Mouse (Mus musculus) ES-E14 (cell line): ENCODE measurements at regions not wholly inside any gene's neighbourhood (a gene's known extent, or its start where the extent isn't known, plus 50 kb on each side); places are given as distances from the start of the nearest gene placed in this dataset.

Experiments used
- DNase-seq: peaks from one replicate; pipeline ENCODE4 v3.0.0-alpha.2; 2013; ENCODE audit warnings: low read depth, low spot score
- H3K27ac ChIP-seq: 2 replicates; pipeline ENCODE4 v1.5.1; 2012; ENCODE audit warnings: low read depth, mild to moderate bottlenecking, low read length, moderate library complexity, mixed read lengths; ENCODE audit not compliant: poor library complexity, insufficient read depth, severe bottlenecking
- H3K36me3 ChIP-seq: 2 replicates; pipeline ENCODE4 v1.6.1; 2012; ENCODE audit warnings: mild to moderate bottlenecking, low read length, moderate library complexity, mixed read lengths; ENCODE audit not compliant: control insufficient read depth, poor library complexity, insufficient read depth, severe bottlenecking
- H3K4me1 ChIP-seq, 2 experiments: fragments of 150-350 bp in 1 of 2; sonication (generic) in 1 of 2; 2 replicates each; pipeline ENCODE4 v1.6.1; 2012; ENCODE audit warnings: low read length in 2 of 2, mild to moderate bottlenecking in 1 of 2, mixed read lengths in 1 of 2; ENCODE audit not compliant: control insufficient read depth in 2 of 2, insufficient read depth in 2 of 2, poor library complexity in 1 of 2
- H3K4me3 ChIP-seq, 2 experiments: fragments of 150-350 bp in 1 of 2; sonication (generic) in 1 of 2; 2 replicates each; pipeline ENCODE4 v1.5.1; 2012; ENCODE audit warnings: low read length in 2 of 2, low read depth in 1 of 2, mild to moderate bottlenecking in 1 of 2, mixed read lengths in 1 of 2; ENCODE audit not compliant: insufficient read depth in 1 of 2, poor library complexity in 1 of 2, severe bottlenecking in 1 of 2
- H3K9ac ChIP-seq: 2 replicates; pipeline ENCODE4 v1.6.1; 2012; ENCODE audit warnings: low read depth, mild to moderate bottlenecking, low read length, mixed read lengths; ENCODE audit not compliant: poor library complexity, insufficient read depth, severe bottlenecking
- H3K9me3 ChIP-seq: fragments of 150-350 bp; sonication (generic); 2 replicates; pipeline ENCODE4 v1.6.1; 2012; ENCODE audit warnings: low read depth, mild to moderate bottlenecking, low read length; ENCODE audit not compliant: control insufficient read depth, insufficient read depth
- CHD2 ChIP-seq: IDR thresholded peaks from 2 replicates; pipeline ENCODE4 v1.6.1; 2014; ENCODE audit warnings: mild to moderate bottlenecking, low read depth, low read length, inconsistent platforms
- HCFC1 ChIP-seq: IDR thresholded peaks from 2 replicates; pipeline ENCODE4 v1.6.1; 2012; ENCODE audit warnings: low read length, inconsistent platforms, borderline replicate concordance; ENCODE audit not compliant: insufficient read depth
- MAFK ChIP-seq: IDR thresholded peaks from 2 replicates; pipeline ENCODE4 v1.6.1; 2014; ENCODE audit warnings: mild to moderate bottlenecking, low read depth, low read length, inconsistent platforms; ENCODE audit not compliant: insufficient read depth
- ZC3H11A ChIP-seq: IDR thresholded peaks from 2 replicates; pipeline ENCODE4 v1.6.1; 2012; ENCODE audit warnings: low read depth, mild to moderate bottlenecking, inconsistent platforms, low read length, borderline replicate concordance
- ZNF384 ChIP-seq: IDR thresholded peaks from 2 replicates; pipeline ENCODE4 v1.6.1; 2012; ENCODE audit warnings: low read depth, low read length, inconsistent platforms
- in situ Hi-C, 2 experiments: fragments of 600-800 bp; cut with MboI; formaldehyde crosslinking; loops; one replicate each; pipeline ENCODE4 v1.15.1; 2025; ENCODE audit warnings: low sequenced_read_pairs in 2 of 2, inconsistent platforms in 1 of 2; ENCODE audit not compliant: unreplicated experiment in 2 of 2

DNA sequence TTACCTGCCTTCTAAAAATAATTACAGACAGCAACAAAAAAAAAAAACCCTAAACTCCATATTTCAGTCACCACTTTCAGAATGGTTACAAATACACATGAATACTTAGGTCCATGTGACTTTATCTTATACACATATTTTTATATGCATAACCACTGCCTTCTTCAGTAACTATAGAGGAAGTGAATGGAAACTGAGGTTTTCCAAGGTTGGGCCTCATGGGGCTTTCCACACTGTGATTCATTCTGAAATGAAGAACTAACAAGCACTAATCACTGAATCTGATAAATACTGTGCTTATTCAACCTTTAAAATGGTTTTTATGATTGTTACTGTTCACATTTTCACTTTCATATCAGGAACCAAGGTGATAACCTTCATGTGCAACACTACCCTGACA is 114.4 kb upstream of the Ccser1 start:
- DNase-seq: no peak
- TF ChIP-seq CHD2 (no peak), MAFK (no peak), HCFC1 (no peak), ZC3H11A (no peak), ZNF384 (no peak)
- H3K9me3 ChIP-seq: no peaks in the 10 kb centered on the region
- H3K27ac ChIP-seq: no peak overlapping the region
- in situ Hi-C loops: loop anchor here in 1 of 2 experiments (10.0 kb wide), 1 partner anchor 239 kb away; no protein-coding TSS in a partner anchor
- no peaks in the 10 kb centered on the region for H3K36me3 ChIP-seq
- H3K9ac ChIP-seq: no peak overlapping the region
- H3K4me3 ChIP-seq: no peak overlapping the region
- no peaks in the 10 kb centered on the region for H3K4me1 ChIP-seq

DNA sequence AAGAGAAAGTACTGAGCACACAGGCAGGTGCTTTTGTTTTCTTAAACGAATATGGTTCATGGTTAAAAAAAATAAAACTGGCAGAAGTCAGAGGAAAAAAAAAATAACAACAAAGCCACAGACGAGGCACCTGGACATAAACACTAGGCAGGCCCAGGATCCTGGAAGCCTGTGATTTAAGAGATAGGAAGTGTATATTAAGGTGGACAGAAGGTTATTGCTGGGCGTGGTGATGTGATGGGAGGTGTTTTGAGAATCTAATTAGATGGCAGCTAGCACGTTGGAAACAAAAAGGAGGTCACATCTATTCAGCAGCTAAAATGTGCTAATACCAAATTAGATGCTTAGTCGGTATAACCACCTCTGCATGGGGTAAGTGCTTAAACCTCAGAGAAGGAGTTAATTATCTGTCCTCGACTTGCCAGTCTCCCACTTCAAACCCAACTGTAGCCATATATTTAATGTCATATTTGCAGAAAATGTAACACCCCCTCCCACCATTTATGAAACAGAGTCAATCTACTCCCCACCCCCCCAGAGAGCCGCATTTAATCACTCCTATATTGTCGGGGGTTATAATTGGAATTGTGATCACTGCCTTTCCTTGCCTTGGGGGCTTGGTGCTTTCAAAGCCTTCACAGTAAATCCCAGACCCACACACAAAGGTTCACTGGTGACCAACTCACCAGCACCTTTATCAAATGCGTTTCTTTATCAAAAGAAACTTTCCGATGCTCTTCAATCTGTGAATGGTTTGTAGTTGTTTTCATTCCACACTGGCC is 113.4 kb upstream of the Ccser1 start:
- H3K36me3 ChIP-seq: no peaks in the 10 kb centered on the region
- no peaks in the 10 kb centered on the region for H3K4me1 ChIP-seq
- no peak overlapping the region for H3K9ac ChIP-seq
- H3K4me3 ChIP-seq: no peak overlapping the region
- DNase-seq: no peak
- H3K27ac ChIP-seq: no peak overlapping the region
- H3K9me3 ChIP-seq: no peaks in the 10 kb centered on the region
- TF ChIP-seq HCFC1: no peak
- TF ChIP-seq CHD2: no peak
- no peak for TF ChIP-seq ZC3H11A
- TF ChIP-seq ZNF384: no peak
- TF ChIP-seq MAFK: no peak
- in situ Hi-C loops: loop anchor here in 1 of 2 experiments (10.0 kb wide), 1 partner anchor 238 kb away; no protein-coding TSS in a partner anchor

DNA sequence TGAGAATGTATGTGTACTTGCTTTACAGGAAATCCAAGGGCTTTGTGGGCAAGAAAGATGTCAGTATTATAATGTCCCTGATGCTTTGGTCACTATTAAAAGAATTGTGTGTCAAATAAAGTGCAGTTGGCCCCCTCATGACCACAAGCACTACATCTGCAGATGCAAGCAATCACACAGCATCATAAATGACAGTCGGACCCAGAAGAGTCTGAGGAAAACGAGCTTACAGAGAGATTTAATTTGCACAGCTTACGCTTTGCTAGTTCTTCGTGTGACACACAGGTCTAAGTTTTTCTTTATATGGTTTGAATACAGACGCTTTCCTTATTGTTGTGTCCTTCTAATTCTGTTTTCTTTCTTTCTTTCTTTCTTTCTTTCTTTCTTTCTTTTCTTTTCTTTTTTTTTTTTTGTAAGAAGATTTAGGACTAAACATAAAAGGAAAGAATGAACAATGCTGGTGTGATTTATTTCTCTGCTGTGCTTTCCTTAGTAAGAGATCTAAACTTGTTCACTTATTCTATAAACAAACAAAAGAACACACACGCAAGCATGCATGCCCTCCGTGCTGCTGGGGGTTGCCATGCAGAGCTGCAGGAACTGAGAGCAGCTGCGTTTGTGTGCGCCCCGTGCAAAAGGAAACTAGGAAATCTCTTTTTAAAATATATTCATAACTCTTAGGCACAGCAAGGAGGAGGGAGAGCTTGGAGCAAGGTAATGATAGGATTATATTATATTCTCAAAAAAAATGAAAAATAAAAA is 112.6 kb upstream of the Ccser1 start:
- Histone ChIP-seq H3K36me3 (no peaks in the 10 kb centered on the region), H3K4me3 (no peak overlapping the region), H3K4me1 (no peaks in the 10 kb centered on the region), H3K27ac (no peak overlapping the region), H3K9ac (no peak overlapping the region), H3K9me3 (no peaks in the 10 kb centered on the region)
- no peak for DNase-seq
- in situ Hi-C loops: loop anchor here in 1 of 2 experiments (10.0 kb wide), 1 partner anchor 237 kb away; no protein-coding TSS in a partner anchor
- TF ChIP-seq CHD2 (no peak), ZNF384 (no peak), MAFK (no peak), HCFC1 (no peak), ZC3H11A (no peak)

DNA sequence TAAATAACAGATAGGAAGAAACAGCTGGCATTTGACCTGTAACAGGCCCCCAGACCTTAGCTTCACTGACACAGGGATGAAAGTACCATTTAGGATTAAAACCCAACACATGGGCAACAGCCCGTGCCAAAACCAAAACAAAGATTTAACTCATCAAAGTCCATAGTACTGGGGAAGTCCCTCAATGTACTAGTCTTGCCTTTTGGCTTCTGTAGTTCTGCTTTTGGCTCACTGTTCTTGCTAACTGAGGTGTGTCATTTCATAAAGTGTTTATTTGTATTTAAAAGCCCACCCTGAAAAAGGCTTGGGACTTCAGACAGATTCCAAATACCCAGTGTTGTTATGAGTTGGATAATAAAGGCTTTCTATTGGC is 112.0 kb upstream of the Ccser1 start:
- in situ Hi-C loops: loop anchor here in 1 of 2 experiments (10.0 kb wide), 1 partner anchor 237 kb away; no protein-coding TSS in a partner anchor
- Histone ChIP-seq H3K4me1 (no peaks in the 10 kb centered on the region), H3K36me3 (no peaks in the 10 kb centered on the region), H3K9ac (no peak overlapping the region), H3K9me3 (no peaks in the 10 kb centered on the region), H3K27ac (no peak overlapping the region), H3K4me3 (no peak overlapping the region)
- DNase-seq: no peak
- TF ChIP-seq ZNF384 (no peak), CHD2 (no peak), ZC3H11A (no peak), MAFK (no peak), HCFC1 (no peak)
